ENCODE assay signal across 30 mouse cellular contexts in genomic region chr14:46724941-46725340, GRCm38 (mm10). TPM values are rescaled to one million over a fixed set of nuclear protein-coding genes. Genes with fewer than 3 reads are reported as not detected.
A peak's percentile ranks its signal among the peaks of the same experiment; 100 is the strongest.
DNase-seq lines count a peak whose midpoint lies in the region; ATAC-seq lines count a peak whose summit lies in the region.
"Had no signal": no experiment of that assay in that cellular context is flagged by ENCODE, and none has a peak within 500 bp of the region (broad histone marks: within the 10 kb centered on the region; RNA-seq: fewer than 3 reads in every experiment).

No protein-coding gene starts in this region.

- DNase-seq in heart, adult 11 months = peak; percentile 86
- DNase-seq in heart, postnatal 25 days (ENCODE audit: low spot score) = no peak
- peak; percentile 78 to 80 for DNase-seq in kidney, adult 8-10 months
- peak; percentile 34 for DNase-seq in kidney, postnatal 10 days
- DNase-seq in neural tube, embryonic 10.5 days (ENCODE audit: extremely low spot score, low spot score) = no peak
- DNase-seq in spleen, postnatal 4 days (ENCODE audit: low spot score in 2 of 2) = no peak
- DNase-seq: adrenal gland, postnatal 36 days; cerebellum, adult 18-20 months; cerebellum, postnatal 10 days; gastrocnemius, postnatal 10 days; heart, postnatal 36 days; liver, postnatal 0 days; lung, postnatal 36 days; right cerebral cortex, postnatal 25 days; thymus, adult 2 months; thymus, postnatal 36 days had no signal

- no peak overlapping the region for H3K9ac ChIP-seq in midbrain, embryonic 15.5 days
- H3K9ac ChIP-seq: embryonic facial prominence, embryonic 13.5 days; forebrain, embryonic 15.5 days; heart, embryonic 15.5 days; hindbrain, embryonic 12.5 days; intestine, embryonic 15.5 days; limb, embryonic 12.5 days; liver, postnatal 0 days; neural tube, embryonic 13.5 days had no signal

- 59% methylated on average over 5 of the region's 5 CpGs for WGBS in midbrain, embryonic 15.5 days

- no peaks in the 10 kb centered on the region for H3K9me3 ChIP-seq in midbrain, embryonic 15.5 days
- H3K9me3 ChIP-seq: embryonic facial prominence, embryonic 13.5 days; forebrain, embryonic 10.5 days; forebrain, embryonic 15.5 days; heart, embryonic 10.5 days; heart, embryonic 15.5 days; hindbrain, embryonic 12.5 days; intestine, embryonic 15.5 days; limb, embryonic 12.5 days; neural tube, embryonic 13.5 days had no signal

- no peak overlapping the region for H3K27ac ChIP-seq in midbrain, embryonic 15.5 days
- H3K27ac ChIP-seq: embryonic facial prominence, embryonic 13.5 days; forebrain, embryonic 10.5 days; forebrain, embryonic 15.5 days; heart, embryonic 10.5 days; heart, embryonic 15.5 days; hindbrain, embryonic 12.5 days; hindbrain, postnatal 0 days; intestine, embryonic 15.5 days; limb, embryonic 12.5 days; neural tube, embryonic 13.5 days had no signal

- H3K4me2 ChIP-seq in midbrain, embryonic 15.5 days = no peak overlapping the region
- H3K4me2 ChIP-seq: embryonic facial prominence, embryonic 13.5 days; forebrain, embryonic 15.5 days; heart, embryonic 15.5 days; hindbrain, embryonic 12.5 days; intestine, embryonic 15.5 days; limb, embryonic 12.5 days; liver, embryonic 11.5 days; midbrain, embryonic 11.5 days; neural tube, embryonic 13.5 days had no signal

- no peaks in the 10 kb centered on the region for H3K27me3 ChIP-seq in midbrain, embryonic 15.5 days (replicated peaks)
- H3K27me3 ChIP-seq: forebrain, embryonic 15.5 days; heart, embryonic 15.5 days; intestine, embryonic 15.5 days; neural tube, embryonic 13.5 days had no signal

- no peak overlapping the region for H3K4me3 ChIP-seq in midbrain, embryonic 15.5 days
- H3K4me3 ChIP-seq: embryonic facial prominence, embryonic 13.5 days; forebrain, embryonic 10.5 days; forebrain, embryonic 15.5 days; heart, embryonic 10.5 days; heart, embryonic 15.5 days; hindbrain, embryonic 12.5 days; intestine, embryonic 15.5 days; limb, embryonic 12.5 days; myocyte; neural tube, embryonic 13.5 days had no signal

- no peaks in the 10 kb centered on the region for H3K36me3 ChIP-seq in midbrain, embryonic 15.5 days (replicated peaks)
- H3K36me3 ChIP-seq: embryonic facial prominence, embryonic 13.5 days; forebrain, embryonic 10.5 days; forebrain, embryonic 15.5 days; heart, embryonic 10.5 days; heart, embryonic 15.5 days; hindbrain, embryonic 12.5 days; intestine, embryonic 15.5 days; limb, embryonic 12.5 days; neural tube, embryonic 13.5 days had no signal

- H3K4me1 ChIP-seq in midbrain, embryonic 15.5 days = no peaks in the 10 kb centered on the region
- H3K4me1 ChIP-seq: forebrain, embryonic 15.5 days; heart, embryonic 10.5 days; hindbrain, embryonic 12.5 days; neural tube, embryonic 13.5 days had no signal

- no peak for ATAC-seq in midbrain, embryonic 15.5 days (replicated peaks)
- ATAC-seq: forebrain, embryonic 15.5 days; hindbrain, postnatal 0 days; intestine, embryonic 15.5 days; liver, postnatal 0 days had no signal

- intact Hi-C loops in heart, postnatal 25 days (cut with DNase I) = loop anchor here (1.0 to 10.0 kb wide), 3 partner anchors 340 to 850 kb away; no protein-coding TSS in a partner anchor

RNA-seq across cellular contexts. Expression of gene Cdkn3, which starts 35.4 kb away (rescaled TPM):
- total RNA-seq in heart, postnatal 25 days (2021) = 1 to 10 TPM in 1 of 2 experiments, under 1 TPM in 1; 0.83 to 1.2 TPM
- 8.6 TPM in 2 replicates for polyA plus RNA-seq in midbrain, embryonic 15.5 days (2015; fragmentation: Nextera tagmentation; extraction: Ambion mirVana)

Comparison
In these comparisons a context has a peak if more than half of its experiments do, and no peak if none do; other contexts are left out.
1. DNase-seq: peak in heart, adult 11 months (single experiment), kidney, adult 8-10 months (2 of 2) and kidney, postnatal 10 days (single experiment); none in heart, postnatal 25 days (single experiment), neural tube, embryonic 10.5 days (single experiment) and spleen, postnatal 4 days (0 of 2).